Mouse (Mus musculus) ES-E14 (cell line): ENCODE measurements around the gene 1110065P20Rik.

Experiments used
- CHD2 ChIP-seq: IDR thresholded peaks from 2 replicates; pipeline ENCODE4 v1.6.1; 2014; ENCODE audit warnings: mild to moderate bottlenecking, low read depth, low read length, inconsistent platforms
- HCFC1 ChIP-seq: IDR thresholded peaks from 2 replicates; pipeline ENCODE4 v1.6.1; 2012; ENCODE audit warnings: low read length, inconsistent platforms, borderline replicate concordance; ENCODE audit not compliant: insufficient read depth
- MAFK ChIP-seq: IDR thresholded peaks from 2 replicates; pipeline ENCODE4 v1.6.1; 2014; ENCODE audit warnings: mild to moderate bottlenecking, low read depth, low read length, inconsistent platforms; ENCODE audit not compliant: insufficient read depth
- ZC3H11A ChIP-seq: IDR thresholded peaks from 2 replicates; pipeline ENCODE4 v1.6.1; 2012; ENCODE audit warnings: low read depth, mild to moderate bottlenecking, inconsistent platforms, low read length, borderline replicate concordance
- ZNF384 ChIP-seq: IDR thresholded peaks from 2 replicates; pipeline ENCODE4 v1.6.1; 2012; ENCODE audit warnings: low read depth, low read length, inconsistent platforms

GRCm38 (mm10) chr4:124802309-124803260 lies 48.4 kb downstream of the 1110065P20Rik start:
- no peak for TF ChIP-seq MAFK
- no peak for TF ChIP-seq ZC3H11A
- TF ChIP-seq ZNF384: no peak
- TF ChIP-seq HCFC1: no peak; the same call in 1 of the 2 replicates
- TF ChIP-seq CHD2: no peak
